Mouse (Mus musculus) liver, embryonic 12.5 days (tissue): Measurements from ENCODE around the gene Gabarap. TPM values are rescaled to one million over a fixed set of nuclear protein-coding genes. Genes with fewer than 3 reads are reported as not detected.
A peak's percentile ranks its signal among the peaks of the same experiment; 100 is the strongest.
"Not testable (repeated sequence)": the region's sequence is repeated elsewhere in the genome, so short reads cannot be mapped to it uniquely, and the experiment has no call there.

ENCODE experiments used
- ATAC-seq: fragments of 200-750 bp; cut with Nextera tagmentation; 2 replicates; pipeline ENCODE4 v1.8.0; 2017; ENCODE audit warnings: moderate number of reproducible peaks, mild to moderate bottlenecking, moderate library complexity
- H3K27ac ChIP-seq: fragments of 300-500 bp; sonication (generic); 2 replicates; pipeline ENCODE4 v1.5.1; 2016; ENCODE audit warnings: mild to moderate bottlenecking
- H3K27me3 ChIP-seq: fragments of 300-500 bp; sonication (generic); replicated peaks from 2 replicates; pipeline ENCODE4 v1.6.1; 2016; ENCODE audit warnings: mild to moderate bottlenecking, moderate library complexity
- H3K36me3 ChIP-seq: fragments of 300-500 bp; sonication (generic); 2 replicates; pipeline ENCODE4 v1.6.1; 2016; ENCODE audit warnings: mild to moderate bottlenecking, moderate library complexity
- H3K4me1 ChIP-seq: fragments of 300-500 bp; sonication (generic); 2 replicates; pipeline ENCODE4 v1.6.1; 2016
- H3K4me2 ChIP-seq: fragments of 300-500 bp; sonication (generic); 2 replicates; pipeline ENCODE4 v1.6.1; 2016; ENCODE audit warnings: mild to moderate bottlenecking, moderate library complexity
- H3K4me3 ChIP-seq: fragments of 300-500 bp; sonication (generic); 2 replicates; pipeline ENCODE4 v1.5.1; 2016; ENCODE audit warnings: mild to moderate bottlenecking, moderate library complexity
- H3K9ac ChIP-seq: fragments of 300-500 bp; sonication (generic); 2 replicates; pipeline ENCODE4 v1.6.1; 2016; ENCODE audit warnings: mild to moderate bottlenecking, moderate library complexity
- H3K9me3 ChIP-seq: fragments of 300-500 bp; sonication (generic); replicated peaks from 2 replicates; pipeline ENCODE4 v1.6.1; 2016; ENCODE audit warnings: mild to moderate bottlenecking, moderate library complexity
- WGBS: fragments of 180-500 bp; shearing (Covaris S2); methylation state at CpG from one replicate; pipeline ENCODE4 v1.1.7; 2016; ENCODE audit not compliant: insufficient replicate concordance; 5-methylcytosine and 5-hydroxymethylcytosine counted together
- polyA plus RNA-seq: library from polyadenylated mRNA; unstranded; fragments of >200 nt; fragmentation: Nextera tagmentation; extraction: Ambion mirVana; gene quantifications from 2 replicates; pipeline ENCODE4 v1.2.1, GENCODE M21; 2016

The Gabarap gene
- polyA plus RNA-seq, 1 experiment from 2014 or later: 260 TPM

- no peaks in the 10 kb centered on the region for H3K9me3 ChIP-seq
- H3K27ac ChIP-seq: no peak overlapping the region
- ATAC-seq: no peak
- no peaks in the 10 kb centered on the region for H3K27me3 ChIP-seq
- no peak overlapping the region for H3K9ac ChIP-seq
- H3K36me3 ChIP-seq: peaks cover 58% of the 10 kb centered on the region
- H3K4me2 ChIP-seq: peak overlapping the region; percentile 97; the same call in 1 of the 2 replicates
- no peak overlapping the region for H3K4me3 ChIP-seq
- H3K4me1 ChIP-seq: peaks cover 55% of the 10 kb centered on the region
- WGBS: 70% methylated on average over 2 of the region's 2 CpGs
Observed at GRCm38 (mm10) chr11:70002471-70002870, 11.5 kb downstream of the Gabarap start.

- H3K27ac ChIP-seq: no peak overlapping the region
- no peak overlapping the region for H3K4me3 ChIP-seq
- H3K36me3 ChIP-seq: peaks cover 60% of the 10 kb centered on the region
- peaks cover 27% of the 10 kb centered on the region for H3K4me1 ChIP-seq
- H3K4me2 ChIP-seq: no peak overlapping the region
- no peak for ATAC-seq
- H3K27me3 ChIP-seq: no peaks in the 10 kb centered on the region
- 72% methylated on average over 5 of the region's 5 CpGs for WGBS
- no peak overlapping the region for H3K9ac ChIP-seq
- no peaks in the 10 kb centered on the region for H3K9me3 ChIP-seq
Observed at GRCm38 (mm10) chr11:70005521-70005920, 14.6 kb downstream of the Gabarap start.

GRCm38 (mm10) chr11:70010033-70010432 lies 19.1 kb downstream of the Gabarap start:
- no peaks in the 10 kb centered on the region for H3K27me3 ChIP-seq
- ATAC-seq: no peak
- no peak overlapping the region for H3K4me2 ChIP-seq
- no peak overlapping the region for H3K9ac ChIP-seq
- H3K27ac ChIP-seq: no peak overlapping the region
- peaks cover 13% of the 10 kb centered on the region for H3K4me1 ChIP-seq
- H3K4me3 ChIP-seq: no peak overlapping the region
- H3K9me3 ChIP-seq: no peaks in the 10 kb centered on the region
- WGBS: 82% methylated on average over 6 of the region's 6 CpGs
- peaks cover 90% of the 10 kb centered on the region for H3K36me3 ChIP-seq

- WGBS: 79% methylated on average over 12 of the region's 12 CpGs
- peaks cover 16% of the 10 kb centered on the region for H3K4me1 ChIP-seq
- no peaks in the 10 kb centered on the region for H3K27me3 ChIP-seq
- H3K36me3 ChIP-seq: peaks cover 85% of the 10 kb centered on the region
- H3K9me3 ChIP-seq: no peaks in the 10 kb centered on the region
- H3K4me3 ChIP-seq: no peak overlapping the region
- no peak overlapping the region for H3K9ac ChIP-seq
- no peak overlapping the region for H3K27ac ChIP-seq
- no peak for ATAC-seq
- H3K4me2 ChIP-seq: no peak overlapping the region
Observed at GRCm38 (mm10) chr11:70010548-70010947, 19.6 kb downstream of the Gabarap start.

GRCm38 (mm10) chr11:70010961-70011360 lies 20.0 kb downstream of the Gabarap start:
- WGBS: 89% methylated on average over 10 of the region's 10 CpGs
- no peak overlapping the region for H3K9ac ChIP-seq
- no peak overlapping the region for H3K4me3 ChIP-seq
- ATAC-seq: no peak
- H3K36me3 ChIP-seq: peaks cover 81% of the 10 kb centered on the region
- no peak overlapping the region for H3K4me2 ChIP-seq
- no peak overlapping the region for H3K27ac ChIP-seq
- H3K4me1 ChIP-seq: peaks cover 20% of the 10 kb centered on the region
- H3K27me3 ChIP-seq: no peaks in the 10 kb centered on the region
- H3K9me3 ChIP-seq: no peaks in the 10 kb centered on the region

DNA sequence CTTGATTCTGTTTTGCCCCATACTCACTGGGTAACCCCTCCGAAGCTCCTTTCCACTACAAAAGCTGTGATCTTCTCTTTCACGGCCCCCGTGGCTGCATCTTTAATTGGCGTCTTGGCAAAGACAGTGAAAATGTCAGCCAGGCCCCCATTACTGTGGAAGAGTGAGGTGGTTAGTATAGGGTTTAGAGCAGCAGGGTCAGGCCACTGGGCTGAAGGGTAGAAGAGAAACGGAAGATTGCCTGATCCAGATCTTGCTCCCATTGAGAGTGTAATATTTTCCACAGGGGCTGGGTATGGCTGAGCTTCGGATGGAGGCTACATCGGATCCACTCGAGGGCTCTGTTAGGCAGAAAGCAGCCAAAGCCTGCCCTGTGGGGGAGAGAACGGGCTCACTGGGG lies 22.0 kb downstream of the Gabarap start:
- Histone ChIP-seq H3K9ac (no peak overlapping the region), H3K9me3 (no peaks in the 10 kb centered on the region), H3K27me3 (no peaks in the 10 kb centered on the region), H3K4me2 (no peak overlapping the region), H3K4me3 (no peak overlapping the region), H3K4me1 (peaks cover 31% of the 10 kb centered on the region), H3K36me3 (peaks cover 61% of the 10 kb centered on the region), H3K27ac (no peak overlapping the region)
- WGBS: 84% methylated on average over 9 of the region's 9 CpGs
- no peak for ATAC-seq

DNA sequence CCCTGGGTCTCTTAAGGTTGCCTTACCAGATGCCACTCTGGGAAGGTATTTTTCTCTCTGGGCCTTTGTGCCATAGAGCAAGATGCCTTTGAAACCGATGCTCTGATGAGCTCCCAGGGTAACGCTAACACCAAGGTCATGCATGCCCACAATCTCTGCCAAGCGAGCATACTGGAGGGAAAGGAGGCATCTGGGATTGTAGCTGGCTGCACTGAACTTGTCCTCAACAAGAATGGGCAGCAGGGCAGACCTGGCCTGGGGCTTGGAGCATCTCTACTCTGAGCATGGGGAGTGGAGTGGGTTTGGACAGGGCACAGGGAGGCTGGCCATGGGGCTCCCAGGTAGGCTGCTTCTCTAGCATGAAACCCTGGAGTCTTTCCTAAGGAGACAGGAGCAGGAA lies 22.5 kb downstream of the Gabarap start:
- WGBS: 81% methylated on average over 3 of the region's 3 CpGs
- Histone ChIP-seq H3K4me2 (no peak overlapping the region), H3K9me3 (no peaks in the 10 kb centered on the region), H3K9ac (no peak overlapping the region), H3K4me3 (no peak overlapping the region), H3K36me3 (peaks cover 56% of the 10 kb centered on the region), H3K27ac (no peak overlapping the region), H3K27me3 (no peaks in the 10 kb centered on the region), H3K4me1 (peaks cover 36% of the 10 kb centered on the region)
- ATAC-seq: no peak

DNA sequence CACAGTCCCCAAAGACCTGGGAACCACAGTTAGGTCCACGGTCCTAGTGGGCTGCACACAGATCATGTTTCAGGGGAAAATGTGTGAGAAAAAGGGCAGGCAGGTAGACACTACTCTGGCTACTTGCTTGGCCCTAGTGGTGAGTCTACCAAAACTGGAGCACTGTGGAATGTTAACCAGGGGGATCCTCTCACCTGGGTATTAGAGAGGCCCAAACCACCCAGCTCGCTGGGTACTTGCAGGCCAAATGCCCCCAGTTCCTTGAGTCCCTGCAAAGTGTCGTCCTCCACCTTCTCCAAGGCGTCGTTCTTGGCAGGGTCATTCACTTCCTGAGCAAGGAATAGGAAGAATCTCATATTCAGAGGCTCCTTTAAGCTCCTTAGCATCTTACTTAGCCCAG lies 23.1 kb downstream of the Gabarap start:
- Histone ChIP-seq H3K4me1 (peaks cover 42% of the 10 kb centered on the region), H3K27me3 (no peaks in the 10 kb centered on the region), H3K27ac (no peak overlapping the region), H3K4me3 (peak overlapping the region; percentile 68; the same call in 1 of the 2 replicates), H3K9me3 (no peaks in the 10 kb centered on the region), H3K36me3 (peaks cover 50% of the 10 kb centered on the region), H3K4me2 (peak overlapping the region; percentile 84), H3K9ac (peak overlapping the region; percentile 82)
- WGBS: 62% methylated on average over 5 of the region's 5 CpGs
- no peak for ATAC-seq

DNA sequence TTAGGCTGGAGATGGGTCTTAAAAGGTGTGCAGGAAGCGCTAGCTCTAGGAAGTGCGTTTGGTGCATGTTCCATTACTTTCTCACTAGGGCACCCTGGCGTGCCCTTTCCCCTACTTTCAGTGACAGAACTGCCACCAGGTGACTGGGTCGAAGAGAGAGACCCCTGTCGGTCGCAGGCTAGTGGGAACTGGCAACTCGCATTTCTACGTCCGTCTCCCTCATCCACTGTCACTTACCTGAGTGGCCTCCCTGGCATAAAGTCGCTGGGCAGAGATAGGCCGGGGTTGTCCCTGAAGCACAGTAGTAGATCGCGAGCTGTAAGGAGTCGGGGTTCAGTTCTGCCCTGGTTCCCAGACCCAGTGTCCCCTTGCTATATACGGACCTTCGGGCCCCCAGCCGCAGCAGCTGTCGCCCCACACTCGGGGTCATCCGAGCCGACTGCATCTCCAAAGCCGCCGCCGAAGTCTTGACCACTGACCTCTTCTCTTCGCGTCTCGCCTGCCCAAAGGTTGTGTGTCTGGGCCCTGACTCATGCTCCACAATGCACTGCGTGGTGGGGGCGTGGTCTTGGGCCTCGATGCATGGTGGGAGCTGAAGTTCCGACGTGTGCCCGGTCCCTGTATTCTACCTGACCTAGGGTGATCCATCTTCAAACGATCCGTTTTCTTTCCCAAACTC lies 24.1 kb downstream of the Gabarap start, which contains the start of gene Acadvl:
TSS of gene Acadvl (minus strand) at position 532 of the 679 bp plus-strand sequence.
- Histone ChIP-seq H3K4me1 (peaks cover 52% of the 10 kb centered on the region), H3K4me3 (peak within 1 kb of the TSS; percentile 68), H3K36me3 (peaks cover 40% of the 10 kb centered on the region), H3K4me2 (peak within 1 kb of the TSS; percentile 84), H3K27ac (peak within 1 kb of the TSS; percentile 78), H3K9me3 (no peaks in the 10 kb centered on the region), H3K27me3 (no peaks in the 10 kb centered on the region), H3K9ac (peak within 1 kb of the TSS; percentile 82)
- WGBS: under 1% methylated on average over 35 of the region's 35 CpGs
- ATAC-seq: peak; percentile 91

DNA sequence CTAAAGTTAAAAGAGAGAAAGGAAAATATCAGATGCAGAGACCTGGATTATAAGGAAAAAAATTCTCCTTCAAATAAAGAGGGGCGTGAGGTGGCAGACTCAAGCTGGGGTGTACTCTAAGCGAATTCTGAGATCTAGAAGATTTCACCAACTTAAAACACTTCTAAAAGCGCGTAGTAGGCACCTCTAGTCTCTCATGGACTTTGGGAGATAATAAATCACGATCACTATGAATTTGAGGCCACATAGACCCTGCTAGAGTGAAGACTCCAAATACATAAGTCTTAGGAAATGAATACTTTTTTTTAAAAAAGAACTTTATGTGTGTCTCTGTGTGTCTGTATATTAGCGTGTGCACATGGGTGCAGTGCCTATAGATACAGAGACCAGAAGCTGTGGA lies 24.7 kb downstream of the Gabarap start:
- Histone ChIP-seq H3K27ac (no peak overlapping the region), H3K4me2 (peak overlapping the region; percentile 84), H3K4me1 (peaks cover 58% of the 10 kb centered on the region), H3K27me3 (no peaks in the 10 kb centered on the region), H3K36me3 (peaks cover 34% of the 10 kb centered on the region), H3K9me3 (no peaks in the 10 kb centered on the region), H3K4me3 (peak overlapping the region; percentile 68), H3K9ac (peak overlapping the region; percentile 82)
- ATAC-seq: no peak
- 58% methylated on average over 6 of the region's 6 CpGs for WGBS

DNA sequence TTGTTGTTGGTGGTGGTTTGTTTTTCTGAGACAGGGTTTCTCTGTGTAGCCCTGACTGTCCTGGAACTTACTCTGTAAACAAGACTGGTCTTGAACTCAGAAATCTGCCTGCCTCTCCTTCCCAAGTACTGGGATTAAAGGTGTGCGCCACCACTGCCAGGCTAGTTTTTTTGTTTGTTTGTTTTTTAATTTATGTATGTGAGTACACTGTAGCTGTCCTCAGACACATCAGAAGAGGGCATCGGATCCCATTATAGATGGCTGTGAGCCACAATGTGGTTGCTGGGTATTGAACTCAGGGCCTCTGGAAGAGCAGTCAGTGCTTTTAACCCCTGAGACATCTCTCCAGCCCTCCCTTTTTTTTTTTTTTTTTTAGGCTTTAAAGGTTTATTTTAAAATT lies 25.2 kb downstream of the Gabarap start:
- not testable (repeated sequence) for ATAC-seq, H3K9me3 ChIP-seq, H3K27ac ChIP-seq, H3K4me3 ChIP-seq, H3K9ac ChIP-seq, H3K4me2 ChIP-seq, H3K27me3 ChIP-seq
- H3K36me3 ChIP-seq: peaks cover 29% of the 10 kb centered on the region
- 78% methylated on average over 2 of the region's 2 CpGs for WGBS
- H3K4me1 ChIP-seq: peaks cover 63% of the 10 kb centered on the region

- Histone ChIP-seq H3K4me1 (peaks cover 68% of the 10 kb centered on the region), H3K4me2 (peak within 1 kb of the TSS; percentile 84; the same call in 1 of the 2 replicates), H3K36me3 (peaks cover 24% of the 10 kb centered on the region), H3K9ac (peak within 1 kb of the TSS; percentile 82; the same call in 1 of the 2 replicates), H3K27me3 (no peaks in the 10 kb centered on the region), H3K4me3 (no peak within 1 kb of the TSS), H3K27ac (no peak within 1 kb of the TSS), H3K9me3 (no peaks in the 10 kb centered on the region)
- no peak for ATAC-seq
- 56% methylated on average over 3 of the region's 3 CpGs for WGBS
Observed at GRCm38 (mm10) chr11:70016669-70017068, 25.7 kb downstream of the Gabarap start, which contains the start of gene Dlg4. TSS of gene Dlg4 (plus strand) at chr11:70016942.
